Mouse (Mus musculus): ENCODE measurements at regions not wholly inside any gene's neighbourhood (a gene's known extent, or its start where the extent isn't known, plus 50 kb on each side); places are given as distances from the start of the nearest gene placed in this dataset.

DNA sequence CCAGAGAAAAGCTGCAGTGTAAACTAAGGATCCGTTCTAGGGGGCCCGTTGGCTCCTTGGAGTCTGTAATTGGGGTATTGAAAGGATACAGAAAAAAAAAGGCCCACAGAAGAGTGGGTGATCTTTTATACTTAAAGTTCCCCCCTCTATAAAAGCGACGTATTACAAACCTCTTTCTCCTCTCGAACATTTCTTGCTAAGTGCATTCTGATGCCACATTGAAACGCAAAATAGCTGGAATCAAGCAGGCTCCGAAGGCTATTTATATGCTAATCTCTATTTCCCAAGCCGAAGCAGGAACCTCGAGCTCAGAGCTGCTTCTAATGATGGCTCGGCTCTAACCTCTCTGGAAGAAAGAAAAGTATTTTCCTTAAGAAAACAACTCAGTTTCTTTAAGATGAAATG is 117.8 kb upstream of the 4930535I16Rik start:
- TF ChIP-seq EP300 (IDR thresholded peaks at IDR 0.05; ENCODE audit: low read depth) (no peak), CTCF (IDR thresholded peaks at IDR 0.05; ENCODE audit: low read depth) (no peak)

Data from liver, postnatal 0 days (tissue).